Mouse (Mus musculus) liver, embryonic 16.5 days (tissue): Measurements from ENCODE around the gene Tfe3. TPM values are rescaled to one million over a fixed set of nuclear protein-coding genes. Genes with fewer than 3 reads are reported as not detected.
A peak's percentile ranks its signal among the peaks of the same experiment; 100 is the strongest.

Experiments
- ATAC-seq: fragments of 200-750 bp; cut with Nextera tagmentation; 2 replicates; pipeline ENCODE4 v1.8.0; 2017; ENCODE audit warnings: low read depth, mild to moderate bottlenecking, moderate number of reproducible peaks, moderate library complexity
- H3K27ac ChIP-seq: fragments of 300-500 bp; sonication (generic); 2 replicates; pipeline ENCODE4 v1.5.1; 2014; ENCODE audit warnings: mild to moderate bottlenecking, low read length
- H3K27me3 ChIP-seq: fragments of 300-500 bp; sonication (generic); 2 replicates; pipeline ENCODE4 v1.6.1; 2014; ENCODE audit warnings: low read depth, low read length, mixed read lengths; ENCODE audit not compliant: control insufficient read depth, insufficient read depth
- H3K36me3 ChIP-seq: fragments of 300-500 bp; sonication (generic); 2 replicates; pipeline ENCODE4 v1.6.1; 2014; ENCODE audit warnings: mild to moderate bottlenecking; ENCODE audit not compliant: control insufficient read depth, insufficient read depth
- H3K4me1 ChIP-seq: fragments of 300-500 bp; sonication (generic); 2 replicates; pipeline ENCODE4 v1.6.1; 2014; ENCODE audit warnings: low read depth, low read length, mixed read lengths; ENCODE audit not compliant: control insufficient read depth
- H3K4me2 ChIP-seq: fragments of 300-500 bp; sonication (generic); 2 replicates; pipeline ENCODE4 v1.6.1; 2014; ENCODE audit warnings: low read depth, low read length, mixed read lengths
- H3K4me3 ChIP-seq: fragments of 300-500 bp; sonication (generic); 2 replicates; pipeline ENCODE4 v1.5.1; 2014; ENCODE audit warnings: low read depth, mild to moderate bottlenecking, low read length
- H3K9ac ChIP-seq: fragments of 300-500 bp; sonication (generic); 2 replicates; pipeline ENCODE4 v1.6.1; 2014; ENCODE audit warnings: low read depth, low read length
- H3K9me3 ChIP-seq: fragments of 300-500 bp; sonication (generic); replicated peaks from 2 replicates; pipeline ENCODE4 v1.6.1; 2016; ENCODE audit warnings: low read length; ENCODE audit not compliant: control insufficient read depth
- WGBS: fragments of 180-500 bp; shearing (Covaris S2); extraction: QIAGEN DNeasy Blood & Tissue Kit; methylation state at CpG from one replicate; pipeline ENCODE4 v1.1.7; 2014; ENCODE audit not compliant: insufficient replicate concordance; 5-methylcytosine and 5-hydroxymethylcytosine counted together
- polyA plus RNA-seq: library from polyadenylated mRNA; unstranded; fragments of >200 nt; fragmentation: Nextera tagmentation; extraction: Ambion mirVana; gene quantifications from 2 replicates; pipeline ENCODE4 v1.2.1, GENCODE M21; 2015

Tfe3 gene
- polyA plus RNA-seq, 1 experiment from 2014 or later = 11.4 TPM

DNA sequence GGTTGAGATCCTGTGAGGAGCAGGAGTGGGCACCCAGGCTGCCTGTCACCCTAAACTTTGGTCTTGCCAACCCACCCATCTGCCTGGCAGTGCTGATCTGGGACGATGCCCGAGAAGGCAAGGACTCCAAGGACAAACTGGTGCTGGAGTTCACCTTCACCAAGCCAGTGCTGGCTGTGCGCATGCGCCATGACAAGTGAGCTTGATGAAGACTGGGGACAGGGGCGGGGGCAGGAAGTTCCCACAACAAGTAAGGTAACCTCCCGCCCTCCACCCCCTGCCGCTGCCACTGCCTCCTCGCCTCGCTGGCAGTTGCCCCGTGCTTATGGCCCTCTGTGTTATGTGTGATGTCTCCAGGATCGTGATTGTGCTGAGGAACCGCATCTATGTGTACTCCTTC lies 36.5 kb upstream of the Tfe3 start:
- Histone ChIP-seq H3K4me3 (no peak overlapping the region), H3K9ac (no peak overlapping the region), H3K9me3 (no peaks in the 10 kb centered on the region), H3K4me1 (peaks cover 4% of the 10 kb centered on the region; the same call in 1 of the 2 replicates), H3K4me2 (no peak overlapping the region), H3K27me3 (no peaks in the 10 kb centered on the region), H3K27ac (no peak overlapping the region), H3K36me3 (peaks cover 6% of the 10 kb centered on the region; the same call in 1 of the 2 replicates)
- WGBS = 73% methylated on average over 12 of the region's 12 CpGs
- no peak for ATAC-seq

DNA sequence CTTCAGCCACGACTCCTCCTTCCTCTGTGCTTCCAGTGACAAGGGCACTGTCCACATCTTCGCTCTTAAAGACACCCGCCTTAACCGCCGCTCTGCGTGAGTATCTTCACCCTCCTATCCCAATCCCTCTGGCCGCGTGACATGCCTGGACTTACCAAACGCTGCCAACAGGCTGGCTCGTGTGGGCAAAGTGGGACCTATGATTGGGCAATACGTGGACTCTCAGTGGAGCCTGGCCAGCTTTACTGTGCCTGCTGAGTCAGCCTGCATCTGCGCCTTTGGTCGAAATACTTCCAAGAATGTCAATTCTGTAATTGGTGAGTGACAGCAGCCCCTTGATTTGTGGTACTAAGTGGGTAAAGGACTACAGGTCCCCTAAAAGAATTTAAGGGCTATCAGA lies 35.2 kb upstream of the Tfe3 start:
- no peak overlapping the region for H3K9ac ChIP-seq
- no peak overlapping the region for H3K4me2 ChIP-seq
- no peaks in the 10 kb centered on the region for H3K27me3 ChIP-seq
- peaks cover 4% of the 10 kb centered on the region; the same call in 1 of the 2 replicates for H3K4me1 ChIP-seq
- peaks cover 6% of the 10 kb centered on the region; the same call in 1 of the 2 replicates for H3K36me3 ChIP-seq
- no peak overlapping the region for H3K4me3 ChIP-seq
- no peak overlapping the region for H3K27ac ChIP-seq
- H3K9me3 ChIP-seq = no peaks in the 10 kb centered on the region
- no peak for ATAC-seq
- 80% methylated on average over 13 of the region's 13 CpGs for WGBS

DNA sequence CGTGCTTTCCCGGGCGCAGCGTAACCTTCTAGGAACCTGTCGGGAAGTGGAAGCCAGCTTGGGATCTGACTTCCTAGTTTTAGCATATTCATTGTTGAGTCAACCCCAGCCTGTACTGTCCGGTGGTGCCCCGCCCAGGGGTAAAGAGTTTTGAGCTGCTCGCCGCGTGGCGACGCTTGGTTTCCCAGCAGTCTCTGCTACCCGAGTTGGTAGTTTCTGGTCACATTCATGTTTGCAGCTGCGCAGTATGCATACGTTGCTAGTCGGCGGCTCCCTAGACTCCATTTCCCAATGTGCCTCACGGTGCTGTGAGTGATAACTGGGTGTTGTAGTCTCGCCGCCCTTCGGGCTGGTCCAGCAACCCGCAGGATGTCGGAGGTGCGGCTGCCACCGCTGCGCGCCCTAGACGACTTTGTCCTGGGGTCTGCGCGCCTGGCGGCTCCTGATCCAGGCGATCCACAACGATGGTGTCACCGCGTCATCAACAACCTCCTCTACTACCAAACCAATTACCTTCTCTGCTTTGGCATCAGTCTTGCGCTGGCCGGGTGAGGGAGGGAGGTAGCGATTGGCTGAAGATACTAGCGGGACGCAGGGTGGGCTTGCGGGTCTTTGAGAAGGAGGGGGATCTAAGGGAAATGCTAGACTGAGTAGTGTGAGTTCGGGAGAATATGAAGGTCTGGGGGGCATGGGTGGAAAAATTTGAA lies 34.0 kb upstream of the Tfe3 start, which contains the start of gene Praf2:
Praf2 (plus strand) TSS at position 225 of the 707 bp plus-strand sequence.
- Histone ChIP-seq H3K4me1 (no peaks in the 10 kb centered on the region; the same call in 1 of the 2 replicates), H3K9ac (peak within 1 kb of the TSS; percentile 41), H3K4me3 (peak within 1 kb of the TSS; percentile 52), H3K9me3 (no peaks in the 10 kb centered on the region), H3K36me3 (peaks cover 6% of the 10 kb centered on the region; the same call in 1 of the 2 replicates), H3K4me2 (peak within 1 kb of the TSS; percentile 65), H3K27me3 (no peaks in the 10 kb centered on the region), H3K27ac (no peak within 1 kb of the TSS)
- ATAC-seq = peak; percentile 93
- WGBS = 17% methylated on average over 42 of the region's 42 CpGs

DNA sequence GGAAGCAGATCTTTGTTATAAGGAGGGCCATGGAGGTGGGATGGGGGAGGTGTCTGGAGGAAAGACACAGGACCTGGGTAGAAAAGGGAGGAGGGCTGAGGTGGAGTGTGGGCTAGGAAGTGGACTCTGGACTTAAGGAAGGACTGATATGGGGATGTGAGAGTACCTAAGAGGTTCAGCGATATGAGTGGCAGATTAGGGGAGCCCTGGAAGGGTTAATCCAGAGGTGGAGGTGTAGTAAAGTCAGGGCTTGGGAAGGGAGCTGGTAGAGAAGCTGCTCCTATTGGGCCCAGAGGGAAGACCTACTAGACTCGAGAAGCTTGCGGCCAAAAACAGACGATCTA lies 33.5 kb upstream of the Tfe3 start:
- no peaks in the 10 kb centered on the region for H3K9me3 ChIP-seq
- H3K36me3 ChIP-seq = peaks cover 5% of the 10 kb centered on the region; the same call in 1 of the 2 replicates
- H3K4me3 ChIP-seq = peak overlapping the region; percentile 52
- H3K4me2 ChIP-seq = peak overlapping the region; percentile 65
- no peaks in the 10 kb centered on the region; the same call in 1 of the 2 replicates for H3K4me1 ChIP-seq
- no peak for ATAC-seq
- H3K27me3 ChIP-seq = no peaks in the 10 kb centered on the region
- H3K9ac ChIP-seq = no peak overlapping the region
- WGBS = 37% methylated on average over 4 of the region's 4 CpGs
- H3K27ac ChIP-seq = no peak overlapping the region

DNA sequence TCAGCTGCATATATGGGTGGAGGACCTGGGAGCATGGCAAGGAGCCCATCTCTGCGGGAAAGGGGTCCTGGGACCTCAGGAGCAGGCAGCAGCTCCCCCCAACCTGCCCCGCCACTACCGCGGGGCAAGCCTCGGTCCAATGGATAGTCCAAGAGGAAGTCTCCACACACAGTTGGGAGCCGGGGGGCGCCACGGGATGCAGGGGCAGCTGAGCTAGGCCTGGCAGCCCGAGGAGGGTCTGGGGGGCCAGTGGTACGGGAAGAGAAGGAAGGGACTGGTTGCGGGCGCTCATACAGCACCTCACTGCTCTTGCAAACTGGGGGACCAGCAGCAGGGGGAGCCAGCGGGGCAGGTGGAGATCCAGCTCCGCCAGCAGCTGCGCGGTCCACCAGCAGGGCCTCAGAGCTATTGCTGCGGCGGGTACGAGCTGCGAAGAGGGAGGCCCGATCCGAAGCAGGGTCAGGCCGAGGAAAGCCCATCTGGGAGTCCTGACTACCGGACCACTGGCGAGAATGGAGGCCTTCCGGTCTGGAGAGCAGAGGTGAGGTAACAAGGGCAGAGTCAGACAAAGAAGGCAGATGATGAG lies 28.7 kb upstream of the Tfe3 start:
- Histone ChIP-seq H3K4me2 (peak overlapping the region; percentile 32; the same call in 1 of the 2 replicates), H3K36me3 (no peaks in the 10 kb centered on the region), H3K27ac (no peak overlapping the region), H3K9ac (peak overlapping the region; percentile 39; the same call in 1 of the 2 replicates), H3K4me1 (no peaks in the 10 kb centered on the region; the same call in 1 of the 2 replicates), H3K9me3 (no peaks in the 10 kb centered on the region), H3K27me3 (no peaks in the 10 kb centered on the region), H3K4me3 (no peak overlapping the region)
- ATAC-seq = peak; percentile 48; the same call in 1 of the 2 replicates
- WGBS = 29% methylated on average over 26 of the region's 26 CpGs

DNA sequence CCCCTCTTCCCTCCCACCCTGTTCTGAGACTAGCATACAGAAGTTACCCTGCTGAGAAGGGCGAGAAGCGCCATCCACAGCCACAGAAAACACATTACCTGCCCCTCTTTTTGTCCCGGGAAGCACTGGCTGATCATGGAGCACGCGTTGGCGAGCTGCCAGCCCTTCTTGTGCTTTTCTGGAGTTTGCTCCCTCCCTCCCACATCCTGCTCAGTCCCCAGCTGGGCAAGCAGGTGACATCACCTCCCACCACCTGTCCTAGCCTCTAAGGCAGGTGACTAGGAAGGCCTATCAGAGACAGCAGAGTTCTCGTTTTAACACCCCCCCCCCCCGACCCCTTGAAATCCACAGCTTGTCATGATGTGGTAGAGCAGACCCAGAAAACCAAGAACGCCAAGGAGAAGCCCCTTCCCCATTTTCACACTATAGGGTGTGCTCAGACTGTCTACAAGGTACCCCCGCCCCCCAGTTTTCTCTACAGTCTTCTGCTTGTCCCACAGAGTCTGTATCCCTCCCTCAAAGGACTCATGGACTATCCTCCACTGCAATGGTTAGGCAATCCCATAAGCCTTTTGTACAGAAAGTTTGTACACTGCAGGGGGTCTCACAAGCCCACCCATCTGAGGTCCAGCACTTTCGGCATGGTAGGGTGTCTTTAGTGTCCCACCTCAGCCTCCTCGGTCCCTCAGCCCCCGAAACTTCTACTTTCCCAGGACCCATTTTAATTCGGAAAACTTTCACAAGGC lies 22.9 kb upstream of the Tfe3 start:
- Histone ChIP-seq H3K27me3 (no peaks in the 10 kb centered on the region), H3K4me3 (no peak overlapping the region), H3K9me3 (no peaks in the 10 kb centered on the region), H3K27ac (no peak overlapping the region), H3K36me3 (no peaks in the 10 kb centered on the region), H3K4me1 (no peaks in the 10 kb centered on the region; the same call in 1 of the 2 replicates), H3K4me2 (no peak overlapping the region), H3K9ac (no peak overlapping the region)
- peak; percentile 78 for ATAC-seq
- 52% methylated on average over 14 of the region's 14 CpGs for WGBS

DNA sequence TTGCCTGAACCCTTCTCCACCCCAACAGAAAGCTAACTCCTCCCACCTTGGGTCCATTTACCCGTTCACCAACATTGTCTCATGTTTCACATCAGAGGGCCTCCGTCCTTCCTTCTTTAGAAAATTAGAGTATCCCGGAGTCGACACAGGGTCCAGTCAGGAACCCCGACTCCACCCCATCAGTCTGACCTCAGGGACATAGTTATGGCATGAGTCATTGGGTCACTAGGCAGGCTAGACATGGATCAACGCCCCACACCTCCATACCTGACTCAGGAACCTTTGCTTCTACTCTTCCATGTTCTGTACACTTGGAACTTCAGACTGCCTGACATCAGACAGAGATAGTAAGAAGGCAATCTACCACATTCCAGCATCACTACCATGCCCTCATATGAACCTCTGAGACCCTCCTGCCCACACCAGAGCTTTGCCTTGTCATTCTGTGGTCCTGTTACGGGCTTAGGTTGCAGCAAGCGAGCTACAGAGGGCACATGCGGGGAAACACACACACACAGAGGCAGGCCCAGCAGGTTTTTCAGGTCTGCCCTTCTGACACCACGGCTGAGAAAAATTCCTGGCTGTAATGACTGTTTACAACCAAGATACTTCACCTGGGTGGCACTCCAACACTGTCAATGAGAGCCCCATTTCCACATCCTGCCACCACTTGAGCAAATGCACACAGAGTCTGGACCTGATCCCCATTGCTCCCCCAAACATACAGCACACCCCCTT lies 22.1 kb upstream of the Tfe3 start:
- peak; percentile 58 for ATAC-seq
- Histone ChIP-seq H3K27ac (no peak overlapping the region), H3K4me3 (no peak overlapping the region), H3K9me3 (no peaks in the 10 kb centered on the region), H3K9ac (no peak overlapping the region), H3K27me3 (no peaks in the 10 kb centered on the region), H3K4me2 (no peak overlapping the region), H3K36me3 (no peaks in the 10 kb centered on the region), H3K4me1 (no peaks in the 10 kb centered on the region; the same call in 1 of the 2 replicates)
- 57% methylated on average over 10 of the region's 10 CpGs for WGBS

DNA sequence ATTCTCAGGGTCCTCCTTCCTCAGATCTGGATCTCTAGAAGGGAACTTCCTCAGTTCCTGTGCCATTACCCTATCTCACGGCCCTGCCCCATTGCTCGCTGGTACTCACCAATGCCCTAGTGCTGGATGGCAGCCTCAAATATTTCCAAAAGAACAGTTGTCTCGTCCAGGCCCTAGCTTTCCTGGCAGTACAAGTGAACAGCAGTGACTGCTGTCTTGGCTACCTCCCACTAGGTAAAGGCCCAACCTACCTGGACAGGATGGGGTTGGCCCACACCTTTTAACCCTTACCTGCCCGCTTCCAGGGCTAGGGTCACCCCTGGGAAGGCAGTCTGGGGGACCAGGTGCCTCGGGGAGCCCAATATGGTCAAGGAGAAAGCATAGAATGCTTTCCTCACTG lies 21.3 kb upstream of the Tfe3 start:
- 44% methylated on average over 5 of the region's 5 CpGs for WGBS
- Histone ChIP-seq H3K4me3 (peak overlapping the region; percentile 8; the same call in 1 of the 2 replicates), H3K4me1 (no peaks in the 10 kb centered on the region; the same call in 1 of the 2 replicates), H3K9me3 (no peaks in the 10 kb centered on the region), H3K27me3 (no peaks in the 10 kb centered on the region), H3K9ac (no peak overlapping the region), H3K36me3 (no peaks in the 10 kb centered on the region), H3K4me2 (no peak overlapping the region), H3K27ac (no peak overlapping the region)
- no peak for ATAC-seq
